Mouse (Mus musculus): ENCODE results near the gene Pax7.

DNA sequence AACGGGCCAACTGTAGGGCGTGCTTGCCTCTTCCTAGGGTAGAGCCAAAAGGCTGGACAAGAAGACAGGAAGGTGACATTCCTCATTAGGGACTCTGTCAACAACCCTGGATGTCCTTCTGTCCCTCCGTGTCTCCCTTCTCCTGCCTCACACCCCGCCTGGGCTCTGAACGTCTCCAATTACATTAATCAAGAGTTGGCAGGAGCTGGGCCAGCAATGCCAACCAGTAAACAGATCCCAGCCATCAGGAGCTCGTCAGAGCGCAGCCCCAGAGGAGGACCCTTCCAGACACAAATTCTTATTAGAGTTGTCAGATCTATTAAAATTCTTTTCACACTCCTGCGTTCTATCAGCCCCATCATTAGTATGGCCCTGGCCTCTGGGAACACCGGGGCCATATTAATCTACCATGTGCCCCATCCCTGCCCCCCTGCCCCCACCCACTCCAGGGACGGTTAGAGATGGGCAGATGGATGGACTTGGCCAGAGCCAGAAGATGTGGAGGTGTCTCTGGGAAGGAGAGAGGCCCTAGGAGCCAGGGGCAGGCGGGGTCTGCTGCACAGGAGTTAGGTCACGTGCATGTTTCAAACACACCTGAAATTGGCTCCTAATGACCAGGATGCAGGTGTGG, 88.4 kb downstream of the Pax7 start:
- TF ChIP-seq POLR2A (IDR thresholded peaks at IDR 0.05; ENCODE audit: borderline replicate concordance, extremely low read depth, low read depth, low read length) (no peak), CTCF (IDR thresholded peaks at IDR 0.05; ENCODE audit: insufficient read depth, low read length) (no peak)

Data from lung, adult 2 months (tissue).